Mouse (Mus musculus) spleen, postnatal 14 days (tissue): ENCODE measurements around the gene Bmp10.

Experiments used
- DNase-seq, 2 experiments: peaks; one replicate each; pipeline ENCODE4 v3.0.0; 2021 to 2022; ENCODE audit warnings: low spot score in 2 of 2

Gene Bmp10

DNA sequence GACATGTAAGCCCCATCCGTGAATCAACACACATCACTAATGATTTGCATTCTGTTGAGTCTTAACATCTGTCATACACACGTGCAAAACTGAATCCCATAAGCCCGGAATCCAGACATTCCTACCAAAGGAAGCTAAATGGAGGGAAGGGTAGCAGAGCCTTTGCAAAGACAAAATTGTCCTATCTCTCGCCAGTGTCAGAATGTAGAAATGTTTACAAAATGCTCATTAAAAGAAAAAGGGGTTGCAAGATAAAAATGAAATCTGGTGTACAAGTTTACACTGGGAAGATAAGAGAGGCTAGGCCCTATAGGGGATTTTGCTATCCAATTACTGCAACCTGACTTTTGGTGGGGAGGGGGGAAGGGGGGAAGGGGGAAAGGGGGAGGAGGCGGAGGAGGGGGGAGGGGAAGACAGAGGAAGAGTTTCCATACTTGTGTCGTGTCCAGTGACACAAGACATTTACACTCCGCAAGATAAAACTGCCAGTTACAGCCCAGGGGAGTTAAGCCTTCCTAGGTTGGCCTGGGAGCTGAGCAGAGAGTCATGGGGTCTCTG lies at the start of gene Bmp10:
TSS of gene Bmp10 (plus strand) at position 508 of the 558 bp plus-strand sequence.
- no peak for DNase-seq

DNA sequence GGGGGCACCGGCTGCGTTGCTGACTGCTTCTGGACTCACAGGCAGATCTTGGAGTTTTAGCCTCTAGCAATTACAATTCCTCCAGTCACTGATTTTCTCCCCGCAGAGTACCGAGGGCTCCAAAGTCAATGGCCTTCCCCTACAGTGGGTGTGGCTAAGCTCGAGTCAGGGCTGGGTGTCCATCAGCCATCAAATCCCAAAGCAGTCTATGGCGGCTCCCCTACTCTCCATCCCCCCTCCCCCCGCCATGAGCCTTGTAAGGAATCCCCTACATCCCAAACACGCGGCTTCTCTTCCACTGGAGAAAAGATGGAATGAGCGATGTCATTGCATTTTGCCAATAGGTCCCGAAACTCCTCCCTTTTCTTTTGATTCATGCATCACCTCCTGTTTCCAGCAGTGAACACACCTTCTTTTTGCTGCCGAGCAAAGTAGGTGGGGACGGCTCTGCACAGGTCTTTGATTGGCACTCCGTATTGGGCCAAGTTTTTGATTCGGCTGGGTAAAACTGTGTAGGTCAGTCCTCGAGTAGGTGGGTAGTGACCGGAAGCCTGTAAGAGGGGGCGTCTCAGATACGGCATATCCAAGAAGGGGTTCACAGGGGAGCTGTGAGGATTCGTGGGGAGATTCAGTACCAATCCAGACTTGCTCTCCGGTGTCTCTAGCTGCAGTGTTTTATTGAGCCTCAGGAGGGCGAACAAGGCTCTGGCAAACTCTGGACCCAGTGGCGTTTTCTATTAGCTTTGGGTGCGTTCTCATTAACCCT lies 44.7 kb upstream of the Bmp10 start:
- no peak for DNase-seq

DNA sequence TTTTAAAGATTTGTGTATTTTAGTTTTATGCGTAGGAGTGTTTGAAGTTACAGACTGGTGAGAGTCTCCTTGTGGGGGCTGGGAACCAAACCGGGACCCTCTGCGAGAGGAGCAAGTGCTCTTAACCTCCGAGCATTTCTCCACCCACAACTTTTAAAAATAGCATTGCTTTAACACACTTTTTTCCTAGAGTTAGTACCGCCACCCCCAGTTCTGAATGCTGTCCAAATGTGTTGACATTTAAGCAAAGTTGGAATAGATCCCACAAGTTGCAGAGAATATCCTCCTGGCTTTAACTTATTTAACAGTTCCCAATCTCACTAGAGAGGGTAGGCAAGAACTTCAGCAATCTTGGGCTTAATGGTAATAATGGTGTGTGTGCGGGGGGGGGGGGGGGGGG lies 44.0 kb upstream of the Bmp10 start:
- no peak for DNase-seq

DNA sequence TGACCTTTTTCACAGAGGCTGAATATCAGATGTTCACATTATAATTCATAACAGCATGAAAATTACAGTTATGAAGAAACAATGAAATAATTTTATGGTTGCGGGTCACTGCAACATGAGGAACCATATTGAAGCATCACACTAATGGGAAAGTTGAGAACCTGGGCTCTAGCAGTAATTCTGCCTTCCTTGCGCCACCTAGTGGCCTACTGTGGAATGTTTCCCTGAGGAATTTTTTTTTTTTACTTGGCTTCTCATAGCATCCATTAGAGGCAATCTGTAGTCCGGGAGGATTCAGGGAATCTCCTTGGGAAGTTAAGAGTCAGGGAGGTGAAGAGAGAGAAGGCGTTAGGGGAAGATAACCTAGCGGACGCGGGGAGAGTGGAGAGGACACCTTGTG lies 42.6 kb upstream of the Bmp10 start:
- peak in 1 of 2 experiments; percentile 40 for DNase-seq

DNA sequence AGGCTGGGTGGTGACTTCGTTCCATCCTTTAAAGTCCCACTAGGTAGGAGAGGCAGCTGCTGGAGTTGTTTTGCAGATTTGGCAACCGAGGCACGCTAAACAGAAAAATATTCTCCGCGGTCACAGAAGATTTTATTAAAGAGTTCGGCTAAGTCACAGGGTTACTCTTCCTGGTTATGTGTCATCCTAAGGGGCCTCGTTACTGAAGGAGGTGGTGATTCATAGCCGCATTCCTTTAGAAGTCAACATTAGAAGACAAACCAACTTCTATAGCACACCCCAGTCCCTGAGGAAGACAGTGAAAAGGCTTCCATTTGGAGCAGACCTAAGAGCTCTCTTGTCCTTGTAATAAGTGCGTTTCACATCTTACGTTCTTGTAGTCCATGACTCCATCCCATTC lies 42.1 kb upstream of the Bmp10 start:
- DNase-seq: no peak

DNA sequence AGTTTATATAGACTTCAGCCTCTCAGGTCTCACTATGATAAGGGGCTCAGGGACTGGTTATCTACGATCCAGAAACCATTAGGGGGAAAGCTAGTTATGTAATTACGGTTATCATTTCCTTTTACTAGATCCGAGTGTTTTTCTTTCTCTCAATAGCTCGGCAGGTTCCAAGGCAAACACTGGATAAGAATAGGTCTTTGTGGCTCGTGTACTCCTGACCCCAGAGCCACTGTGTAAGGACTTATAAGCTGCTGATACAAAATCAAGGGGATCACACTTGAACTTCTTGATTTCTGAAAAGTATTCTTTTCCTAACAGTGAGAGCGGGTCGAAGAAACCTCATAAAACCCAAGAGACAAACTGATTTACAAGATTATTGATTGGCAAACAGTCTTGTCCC lies 39.9 kb upstream of the Bmp10 start, which contains the start of gene Gkn3:
TSS of gene Gkn3 (minus strand) at position 59 of the 400 bp plus-strand sequence.
- no peak for DNase-seq

DNA sequence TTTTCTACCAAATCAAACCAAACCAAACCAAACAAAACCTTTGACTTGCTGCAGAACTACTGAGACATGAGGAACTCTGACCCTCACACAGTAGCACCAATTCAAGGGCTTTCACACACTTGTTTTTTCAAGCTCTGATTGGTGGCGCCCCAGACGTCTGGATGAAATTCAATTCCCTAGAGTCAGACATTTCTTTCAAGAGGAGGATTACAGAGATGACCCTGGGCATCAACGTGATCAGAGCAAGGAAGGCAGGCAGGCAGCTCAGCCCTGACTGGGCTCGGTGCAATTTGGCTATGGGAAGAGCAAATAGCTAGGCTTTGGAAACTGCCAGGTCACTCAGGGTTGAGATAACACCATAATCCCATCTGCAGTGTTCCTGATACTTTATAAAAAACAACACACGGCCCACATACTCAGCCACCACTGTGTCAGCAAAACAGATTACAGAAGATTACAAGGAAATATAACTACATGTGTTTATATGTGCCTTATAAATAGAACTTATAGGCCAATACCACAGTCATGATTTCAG lies 39.3 kb upstream of the Bmp10 start:
- no peak for DNase-seq

DNA sequence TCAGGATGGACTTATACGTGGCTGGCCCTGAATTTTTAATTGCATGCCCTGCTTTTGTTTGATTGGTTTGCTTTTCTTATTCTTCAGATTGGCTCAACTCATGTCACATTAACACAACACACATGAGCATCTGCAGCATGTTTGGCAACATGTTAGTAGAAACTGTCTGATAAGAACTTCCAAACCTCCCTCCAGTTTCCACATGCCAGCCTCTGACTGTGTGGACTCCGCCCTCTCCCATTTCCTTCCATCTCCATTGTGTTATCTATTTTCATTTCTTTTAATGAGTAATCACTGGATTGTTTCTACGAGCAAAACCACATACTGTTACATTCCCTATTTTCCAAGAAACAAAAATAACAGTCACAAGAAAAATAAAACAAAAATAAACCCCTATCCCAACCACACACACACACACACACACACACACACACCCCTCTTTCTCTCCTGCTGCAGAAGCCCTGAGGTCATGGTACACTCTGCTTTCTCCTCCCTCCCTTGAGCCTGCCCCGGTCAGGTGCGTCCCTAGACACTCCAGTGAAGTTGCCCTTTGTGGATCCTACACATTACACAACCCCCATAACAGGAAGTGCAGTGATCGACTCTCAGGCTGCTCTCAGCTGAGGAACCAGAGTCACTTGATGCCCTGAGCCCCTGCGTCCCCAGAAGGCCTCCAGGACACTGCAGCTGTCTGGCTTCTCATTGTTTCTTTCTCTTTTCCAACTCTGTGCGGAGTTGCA lies 35.2 kb upstream of the Bmp10 start:
- no peak for DNase-seq

DNA sequence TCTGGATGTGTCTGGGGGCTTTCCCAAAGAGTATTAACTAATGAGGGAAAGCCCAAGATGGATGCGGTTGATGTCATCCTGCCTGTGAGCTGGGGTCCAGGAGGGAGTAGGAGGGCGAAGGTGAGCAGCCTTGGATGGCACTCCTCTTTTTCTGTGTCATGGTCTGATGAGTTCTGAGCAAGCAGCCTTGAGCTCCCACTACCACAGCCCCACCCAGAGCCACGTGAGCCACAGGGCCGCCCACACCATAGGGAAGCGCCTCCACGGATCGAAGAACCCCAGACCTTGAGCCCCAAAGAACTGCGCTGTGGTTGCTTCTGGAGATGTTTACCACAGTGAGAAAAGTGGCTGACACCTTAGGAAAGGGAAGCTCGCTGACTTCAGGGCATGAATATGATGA lies 34.0 kb upstream of the Bmp10 start:
- DNase-seq: no peak

DNA sequence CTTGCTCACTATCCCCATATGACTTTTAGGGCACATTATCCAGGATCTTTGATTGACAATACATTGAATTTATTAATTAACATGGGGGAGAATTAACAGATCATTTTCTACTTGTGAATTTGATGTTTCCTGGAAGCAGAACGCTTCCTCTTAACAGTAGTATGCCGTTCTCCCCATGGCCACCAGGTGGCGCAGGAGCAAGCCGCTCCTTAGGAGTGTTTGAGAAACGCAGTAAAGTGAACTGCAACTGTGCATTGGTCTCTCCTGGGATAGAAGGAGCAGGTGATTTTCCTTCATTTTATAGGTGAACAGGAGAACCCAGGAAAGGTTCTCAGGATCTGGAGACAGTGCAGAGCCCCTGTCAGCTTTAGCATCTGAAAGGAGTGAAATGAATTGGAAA lies 29.7 kb upstream of the Bmp10 start:
- peak; percentile 65 to 75 for DNase-seq

DNA sequence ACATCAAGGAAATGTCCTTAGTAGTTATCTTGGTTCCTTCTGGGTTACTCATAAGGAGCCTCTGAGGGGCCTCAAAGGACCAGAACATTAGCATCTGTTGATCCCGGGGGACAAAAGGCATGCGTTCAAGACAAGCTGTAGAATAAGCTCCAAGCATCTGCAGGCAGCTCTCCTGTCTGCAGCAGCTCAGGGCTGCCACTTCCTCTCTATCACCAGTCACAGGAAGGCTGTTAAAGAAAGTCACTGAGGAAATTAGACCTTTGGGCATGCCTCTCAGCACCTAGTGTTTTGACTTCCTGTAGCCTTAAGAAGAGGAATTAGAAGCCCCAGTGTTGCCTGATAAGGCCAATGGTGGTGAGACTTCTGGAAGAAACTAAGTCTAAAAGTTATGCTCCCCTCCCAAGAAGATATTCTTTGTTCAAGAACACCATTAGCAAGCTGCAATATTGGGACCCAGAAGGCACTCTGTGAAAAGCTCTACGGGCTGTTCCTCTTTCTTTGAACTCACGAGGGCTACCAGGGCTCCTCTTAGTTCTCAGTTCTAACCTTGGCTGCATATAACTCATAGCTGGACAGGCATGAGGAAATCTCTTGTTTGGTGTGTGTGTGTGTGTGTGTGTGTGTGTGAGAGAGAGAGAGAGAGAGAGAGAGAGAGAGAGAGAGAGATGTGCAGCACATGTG lies 28.8 kb upstream of the Bmp10 start:
- DNase-seq: no peak

DNA sequence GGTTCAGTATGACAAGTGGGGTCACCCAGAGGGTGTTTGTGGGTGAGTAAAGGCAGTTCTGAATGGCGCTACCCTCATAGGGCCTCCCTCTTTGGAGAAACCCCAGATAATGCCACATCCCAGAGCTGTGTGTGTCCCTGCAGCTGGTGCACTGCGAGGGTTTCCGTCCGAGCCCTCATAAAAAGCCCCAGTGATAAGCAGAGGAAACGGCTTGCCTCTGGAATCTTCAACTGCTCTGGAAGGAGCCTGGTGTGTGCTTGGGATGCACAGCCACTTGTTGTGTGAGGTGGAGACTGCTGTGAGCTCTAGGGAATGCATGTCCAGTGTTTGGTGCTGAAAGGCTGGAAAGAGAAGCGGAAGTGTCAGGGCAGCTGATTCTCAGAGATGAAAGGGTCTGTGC lies 27.3 kb upstream of the Bmp10 start:
- no peak for DNase-seq

DNA sequence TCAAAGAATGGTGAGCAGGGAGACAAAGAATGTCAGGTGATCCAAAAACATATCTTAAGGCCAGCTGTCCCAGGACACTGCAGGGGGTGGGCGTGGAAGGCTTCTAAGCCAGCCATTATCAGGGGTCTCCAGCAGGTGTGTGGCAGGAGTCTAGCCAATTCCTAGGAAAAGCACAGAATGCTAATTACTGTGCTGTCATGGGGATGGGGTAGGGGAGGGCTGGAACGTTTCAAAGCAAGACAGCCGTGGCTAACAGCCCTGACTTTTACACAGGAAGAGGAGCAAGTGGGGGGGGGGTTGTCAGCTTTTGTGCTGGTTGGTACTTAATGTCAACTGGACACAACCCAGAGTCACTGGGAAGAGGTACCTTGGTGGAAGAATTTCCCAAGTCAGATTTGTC lies 16.8 kb upstream of the Bmp10 start:
- no peak for DNase-seq

DNA sequence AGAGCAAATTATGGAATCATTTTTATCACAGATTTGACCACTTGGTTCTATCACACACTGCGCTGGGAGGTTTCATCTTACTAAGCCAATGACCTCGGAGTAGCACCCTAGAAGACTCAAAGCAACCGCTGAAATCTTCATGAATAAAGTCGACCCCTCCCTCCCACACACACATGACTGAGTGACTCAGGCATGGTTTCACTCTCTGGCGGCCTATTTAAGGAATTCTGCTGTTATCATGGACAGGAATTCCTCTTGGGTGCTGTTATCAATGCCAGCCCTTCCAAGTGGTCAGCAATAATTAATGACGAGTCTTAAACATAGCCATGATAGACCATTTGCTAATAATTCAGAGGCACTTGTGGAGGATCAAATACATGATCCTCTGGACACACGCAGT lies 6.5 kb upstream of the Bmp10 start:
- DNase-seq: no peak

DNA sequence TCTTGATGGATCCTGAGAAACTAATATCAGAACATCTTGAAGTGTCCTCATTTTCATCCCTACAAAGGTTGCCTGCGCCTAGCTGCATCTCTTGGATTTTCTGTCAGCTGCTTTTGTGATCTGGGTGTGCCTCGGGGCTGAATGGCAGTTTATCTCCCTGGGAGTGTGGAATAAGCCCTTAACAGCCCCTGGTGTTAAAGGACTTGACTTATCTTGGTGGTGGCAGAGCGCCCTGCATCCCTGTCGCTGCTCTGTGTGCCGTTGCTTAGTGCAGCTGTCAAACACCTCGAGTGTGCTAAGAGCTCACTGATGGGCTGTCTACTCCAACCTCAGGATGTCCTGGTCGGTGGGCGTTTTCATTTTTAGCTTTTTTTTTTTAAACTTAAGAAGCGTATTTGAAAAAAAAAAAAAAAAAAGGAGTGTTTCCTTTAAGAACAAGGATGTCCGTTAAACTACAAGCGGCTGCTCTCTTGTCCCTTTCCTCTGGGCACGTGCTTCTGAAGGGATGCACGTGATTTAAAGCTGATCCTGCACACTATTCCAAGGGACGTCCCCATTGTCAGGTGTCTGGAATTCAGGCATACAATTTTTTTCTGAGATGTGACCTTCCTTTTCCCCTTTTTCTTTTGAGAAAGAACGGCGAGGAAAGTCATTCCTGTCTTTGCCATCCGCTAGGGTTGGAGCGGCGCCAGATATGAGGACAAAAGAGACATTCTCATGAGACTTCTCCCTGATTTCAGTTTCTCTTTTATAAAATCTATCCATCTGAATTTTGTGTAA lies 4.6 kb upstream of the Bmp10 start:
- no peak for DNase-seq

DNA sequence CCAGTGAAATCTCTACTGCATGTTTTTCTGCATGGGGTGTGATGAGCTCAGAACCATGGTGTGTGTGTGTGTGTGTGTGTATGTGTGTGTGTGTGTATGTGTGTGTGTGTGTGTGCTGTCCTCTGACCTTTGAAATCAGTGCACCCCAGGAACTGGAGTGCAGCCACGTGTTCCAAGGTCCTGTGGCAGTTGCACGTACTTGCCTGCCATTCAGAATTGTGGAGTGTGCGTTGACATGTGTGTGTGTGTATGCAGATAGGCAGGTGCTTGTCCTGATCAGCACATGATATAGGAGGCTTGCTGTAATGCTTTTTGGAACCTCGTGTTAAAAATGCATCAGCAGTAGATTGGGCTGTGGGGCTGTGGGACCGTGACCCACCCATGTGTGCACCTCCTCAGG lies 1.8 kb upstream of the Bmp10 start:
- DNase-seq: no peak

DNA sequence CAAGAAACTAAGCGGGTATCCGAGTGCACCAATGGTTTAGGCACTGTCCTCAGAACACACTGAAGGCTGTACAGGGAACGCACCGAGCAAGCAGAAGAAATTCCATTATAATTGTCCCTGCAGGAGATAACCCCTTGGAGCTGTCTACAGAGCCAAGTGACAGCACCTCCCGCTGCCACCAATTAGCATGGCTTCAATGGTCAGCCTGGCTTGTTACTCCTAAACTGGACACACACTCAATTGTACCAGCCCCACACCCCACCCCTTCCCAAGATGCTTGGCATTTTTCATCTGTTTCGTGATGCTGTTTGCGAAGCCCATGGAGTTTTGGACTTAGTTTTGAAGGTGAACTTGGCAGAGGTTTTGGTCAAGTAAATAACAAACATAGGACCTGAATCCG lies 1.2 kb upstream of the Bmp10 start:
- DNase-seq: no peak

DNA sequence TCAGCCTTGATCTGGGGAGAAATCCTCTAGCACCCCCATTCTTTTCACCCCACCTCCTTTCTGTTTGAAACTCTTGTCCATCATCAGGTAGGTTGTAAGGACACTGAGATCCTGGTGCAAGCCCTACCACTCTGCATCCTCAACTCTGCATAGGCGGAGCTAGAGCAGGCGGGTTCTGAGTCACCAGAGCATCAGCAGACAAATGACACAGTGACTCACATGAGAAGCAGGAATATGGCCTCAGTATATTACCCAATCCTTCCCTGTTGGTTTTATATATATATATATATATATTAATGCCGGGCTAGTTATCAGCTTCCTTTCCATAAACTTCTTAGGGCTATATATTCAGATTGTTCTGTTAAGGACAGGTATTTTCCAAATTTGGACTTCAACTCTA lies 7.0 kb downstream of the Bmp10 start:
- no peak for DNase-seq

DNA sequence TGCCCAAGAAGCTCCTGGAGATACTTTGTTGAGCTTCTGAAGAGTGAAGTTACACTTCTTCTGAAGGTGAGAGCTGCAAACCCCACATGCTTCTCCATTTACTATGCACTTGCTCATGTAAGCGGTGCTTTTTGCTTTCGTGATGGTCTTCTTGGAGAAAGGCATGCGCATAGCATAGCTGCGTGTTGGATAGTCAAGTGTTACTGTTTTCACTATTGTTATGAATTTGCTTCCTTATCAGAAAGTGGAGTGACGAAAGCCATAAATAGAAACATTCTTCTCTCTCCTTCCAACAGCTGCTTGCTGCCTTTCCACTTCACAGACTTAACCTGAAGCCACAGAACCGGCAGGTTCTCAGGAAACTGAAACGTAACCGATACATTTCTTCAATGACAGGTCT lies 8.0 kb downstream of the Bmp10 start:
- no peak for DNase-seq

DNA sequence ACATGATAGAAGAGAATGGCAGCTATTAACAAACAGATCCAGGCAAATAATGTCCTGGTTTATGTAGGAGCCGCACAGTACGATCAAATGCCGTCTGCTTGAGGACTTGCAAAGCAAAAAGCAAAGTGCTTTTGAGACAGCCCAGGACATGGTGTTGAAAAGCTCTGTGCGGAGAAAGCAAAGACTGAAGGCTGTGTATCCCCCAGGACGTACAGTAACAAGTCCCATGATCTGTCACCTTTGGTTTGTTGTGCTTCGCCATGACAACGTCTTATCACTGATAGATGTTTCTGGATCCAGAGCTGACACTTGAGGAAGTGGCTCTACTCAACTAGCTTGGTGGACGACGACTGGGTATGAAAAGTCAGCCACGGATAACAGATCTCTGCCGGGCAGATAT lies 14.5 kb downstream of the Bmp10 start:
- DNase-seq: no peak

DNA sequence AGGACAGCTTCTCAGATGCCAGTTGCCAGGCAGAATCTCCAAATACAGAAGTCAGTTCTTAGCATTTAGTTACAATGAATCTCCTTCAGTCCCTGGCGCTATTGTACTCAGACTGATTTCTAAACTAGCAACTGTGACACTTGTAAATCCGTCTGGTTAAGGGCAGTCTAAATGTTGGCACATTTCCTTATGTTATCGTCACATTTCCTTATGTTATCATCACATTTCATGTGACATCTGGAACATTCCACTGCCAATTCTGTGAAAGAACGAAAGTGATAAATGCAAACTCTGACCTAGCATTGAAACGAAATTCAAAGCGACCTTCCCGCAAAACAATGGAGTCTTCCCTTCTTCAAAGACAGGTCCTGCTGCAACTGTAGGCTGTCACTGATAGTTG lies 16.4 kb downstream of the Bmp10 start:
- no peak for DNase-seq
